Mouse (Mus musculus): Measurements from ENCODE around the gene Rnf187. TPM values are rescaled to one million over a fixed set of nuclear protein-coding genes. Genes with fewer than 3 reads are reported as not detected.

The Rnf187 gene
- total RNA-seq, 2 experiments from 2014 or later, result 160 to 172 TPM

DNA sequence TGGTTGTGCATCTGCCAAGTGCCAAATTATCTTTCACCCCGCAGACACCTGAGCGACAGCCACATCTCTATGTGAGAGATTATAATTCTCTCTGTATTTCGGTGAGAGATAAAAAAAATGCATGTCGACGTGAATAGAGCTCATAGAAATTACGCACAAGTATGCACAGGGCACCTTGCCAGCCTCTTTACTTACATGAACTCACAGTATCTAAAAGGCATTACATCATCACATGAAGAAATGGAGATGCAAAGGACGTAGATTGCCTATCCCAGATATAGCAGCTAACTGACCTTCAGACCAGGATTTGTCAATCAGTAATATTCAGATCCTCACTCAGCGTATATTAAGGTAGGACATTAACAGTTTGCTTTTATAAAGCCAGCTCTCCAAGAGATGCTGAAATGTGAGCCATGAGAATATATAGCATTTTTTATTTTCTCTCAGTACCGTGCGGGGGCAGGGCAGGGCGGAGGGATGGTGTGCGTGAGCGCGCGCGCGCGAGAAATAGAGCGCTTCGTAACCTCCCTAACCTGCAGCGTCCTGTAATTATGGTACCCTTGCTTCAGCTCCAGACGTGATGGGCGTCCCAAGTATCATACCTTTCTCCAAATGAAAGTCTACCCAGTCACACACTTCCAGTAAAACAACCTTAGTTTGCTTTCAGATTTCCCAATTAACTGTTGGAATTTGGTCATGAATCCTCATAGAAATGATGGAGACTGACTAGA, 9.2 kb upstream of the Rnf187 start:
- DNase-seq, result no peak

DNA sequence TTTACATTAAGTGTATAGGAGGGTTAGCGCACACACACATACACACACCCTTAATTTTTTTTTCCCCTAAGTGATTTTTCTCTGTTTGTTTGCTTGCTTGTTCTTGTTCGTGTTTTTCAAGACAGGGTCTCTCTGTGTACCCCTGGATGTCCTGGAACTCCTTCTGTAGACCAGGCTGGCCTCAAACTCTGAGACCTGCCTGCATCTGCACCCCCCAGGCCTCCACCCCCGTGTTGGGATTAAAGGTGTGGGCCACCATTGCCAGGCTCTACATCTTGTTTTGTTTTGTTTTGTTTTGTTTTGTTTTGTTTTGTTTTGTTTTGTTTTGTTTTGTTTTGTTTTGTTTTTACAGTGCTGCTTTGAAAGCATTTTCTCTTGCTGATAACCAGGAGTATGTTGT, 8.6 kb upstream of the Rnf187 start:
- no peak for DNase-seq

DNA sequence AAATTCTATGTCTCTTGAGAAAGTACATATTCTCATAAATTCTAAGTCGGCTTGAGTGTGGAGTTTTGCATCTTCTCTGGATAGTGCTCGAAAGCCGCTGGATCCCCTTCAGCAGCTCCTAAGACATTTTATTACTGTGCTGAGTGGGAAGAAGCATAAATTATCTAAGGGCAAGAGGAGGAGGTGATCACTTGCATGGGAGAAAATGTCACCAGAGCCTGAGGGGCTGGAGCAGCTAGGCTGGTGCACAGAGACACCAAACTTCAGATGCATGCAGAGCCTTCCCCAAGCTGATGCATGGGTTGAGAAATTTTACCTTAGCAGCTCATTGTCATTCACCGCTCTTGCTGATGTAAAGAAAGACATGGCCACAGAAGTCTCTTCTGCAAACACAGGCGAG, 5.4 kb upstream of the Rnf187 start:
- DNase-seq, result no peak

DNA sequence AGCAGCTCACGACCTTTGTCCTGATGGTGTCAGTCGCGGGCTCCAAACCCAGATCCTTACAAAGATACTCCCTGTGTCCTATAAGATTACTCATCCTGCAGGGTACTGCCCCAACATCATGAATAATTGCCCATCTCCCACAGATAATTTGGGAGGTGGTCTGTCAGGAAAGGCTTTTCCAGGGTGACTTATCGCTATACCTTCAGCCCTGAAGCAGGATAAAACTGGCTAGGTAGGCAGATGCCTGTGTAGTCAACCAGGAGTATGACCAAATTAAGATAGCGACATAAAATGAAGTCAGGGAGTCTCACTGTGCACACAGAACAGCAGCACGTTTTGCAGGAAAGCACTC, 348 bp upstream of the Rnf187 start:
- no peak for DNase-seq

DNA sequence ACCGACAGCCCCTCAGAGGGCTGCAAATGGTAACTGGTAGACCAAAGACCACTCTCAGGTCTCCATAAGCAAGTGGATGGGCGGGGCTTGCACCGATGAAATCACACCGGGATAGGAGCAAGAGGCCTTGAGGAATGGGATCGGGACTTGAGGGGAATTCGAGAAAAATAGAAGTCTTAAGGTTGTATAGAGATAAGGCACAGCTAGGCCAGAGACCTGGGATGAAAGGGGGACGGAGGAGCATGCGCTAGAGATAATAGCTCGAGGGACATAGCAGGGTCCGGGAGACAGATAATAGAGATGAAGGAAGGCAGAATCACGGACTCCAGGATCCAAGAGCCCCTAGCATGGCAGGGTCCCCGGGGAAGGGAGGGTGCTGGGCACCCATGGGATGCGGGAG, 807 bp downstream of the Rnf187 start:
- DNase-seq, result no peak

DNA sequence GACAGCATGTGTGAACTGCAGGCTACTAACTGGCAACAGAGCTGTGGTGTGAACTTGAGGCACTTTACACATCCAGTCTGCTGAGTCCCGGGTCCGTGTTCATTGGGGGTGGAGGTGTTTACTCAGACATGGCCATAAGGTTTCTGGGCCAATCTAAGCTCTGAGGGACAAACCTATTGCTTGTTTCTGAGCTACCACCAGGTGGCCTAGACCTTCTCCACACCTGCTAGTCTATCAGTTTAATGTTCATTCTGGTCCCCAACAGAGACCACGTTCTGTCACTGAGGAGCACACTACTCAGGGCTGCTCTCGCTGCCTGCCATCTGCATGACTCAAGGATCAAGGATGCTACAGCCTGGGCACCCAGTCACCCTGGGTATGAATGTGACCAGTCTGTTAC, 7.1 kb downstream of the Rnf187 start:
- DNase-seq, result no peak

DNA sequence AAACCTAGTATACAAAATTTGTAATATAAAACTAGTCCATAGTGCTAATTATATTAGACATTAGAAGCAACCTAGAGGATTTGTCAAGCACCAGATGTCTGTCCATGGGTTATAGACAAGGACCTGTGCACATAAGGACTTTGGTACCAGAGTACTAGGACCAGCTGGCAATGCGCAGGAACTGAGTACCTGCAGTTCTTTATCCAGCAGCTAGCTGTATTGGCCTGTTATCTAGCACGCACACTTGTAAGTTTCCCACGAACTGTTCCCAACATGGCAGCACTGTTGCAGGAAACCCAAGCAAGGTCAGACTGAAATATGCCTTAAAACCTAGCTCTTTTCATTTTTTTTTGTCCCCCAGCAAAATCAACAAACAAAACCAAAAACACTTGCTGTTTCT, 8.5 kb downstream of the Rnf187 start:
- DNase-seq, result no peak

DNA sequence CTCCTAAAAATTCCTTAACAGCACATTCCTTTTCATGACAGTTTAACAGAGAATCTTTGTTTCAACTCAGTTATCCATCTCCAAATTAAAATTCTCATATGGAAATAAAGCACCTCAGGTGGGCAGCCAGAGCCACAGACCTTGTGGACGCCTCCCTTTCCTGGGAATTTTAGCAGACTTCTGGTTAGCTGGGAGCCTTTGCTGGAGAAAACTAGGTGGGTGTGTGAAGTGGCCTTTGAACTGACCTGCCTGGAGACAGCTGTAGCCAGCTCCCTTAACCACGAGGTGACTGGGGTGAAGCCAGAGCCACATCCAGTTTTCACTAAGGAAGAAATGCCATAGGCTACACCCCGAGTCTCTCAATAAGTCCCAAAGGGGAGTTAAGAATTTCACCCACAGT, 9.1 kb downstream of the Rnf187 start:
- no peak for DNase-seq

DNA sequence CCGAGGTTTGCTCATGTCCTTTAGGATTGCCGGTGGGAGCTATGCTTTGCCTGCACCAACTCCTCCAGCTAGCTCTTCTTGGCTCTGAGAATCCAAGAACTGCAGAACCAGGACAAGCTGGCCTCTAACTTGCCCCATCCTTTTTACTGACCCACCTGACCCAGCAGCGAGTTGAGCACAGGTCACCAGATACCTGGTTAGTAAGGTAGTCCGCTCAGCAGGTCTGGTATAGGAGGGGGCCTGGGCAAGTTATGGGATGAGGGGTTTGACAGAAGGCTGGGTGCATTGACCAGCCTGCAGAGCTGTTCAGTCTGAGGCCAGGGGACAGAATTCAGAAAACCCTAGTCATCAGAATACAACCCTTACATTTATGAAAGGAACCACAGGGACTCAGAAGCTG, 9.7 kb downstream of the Rnf187 start:
- no peak for DNase-seq

DNA sequence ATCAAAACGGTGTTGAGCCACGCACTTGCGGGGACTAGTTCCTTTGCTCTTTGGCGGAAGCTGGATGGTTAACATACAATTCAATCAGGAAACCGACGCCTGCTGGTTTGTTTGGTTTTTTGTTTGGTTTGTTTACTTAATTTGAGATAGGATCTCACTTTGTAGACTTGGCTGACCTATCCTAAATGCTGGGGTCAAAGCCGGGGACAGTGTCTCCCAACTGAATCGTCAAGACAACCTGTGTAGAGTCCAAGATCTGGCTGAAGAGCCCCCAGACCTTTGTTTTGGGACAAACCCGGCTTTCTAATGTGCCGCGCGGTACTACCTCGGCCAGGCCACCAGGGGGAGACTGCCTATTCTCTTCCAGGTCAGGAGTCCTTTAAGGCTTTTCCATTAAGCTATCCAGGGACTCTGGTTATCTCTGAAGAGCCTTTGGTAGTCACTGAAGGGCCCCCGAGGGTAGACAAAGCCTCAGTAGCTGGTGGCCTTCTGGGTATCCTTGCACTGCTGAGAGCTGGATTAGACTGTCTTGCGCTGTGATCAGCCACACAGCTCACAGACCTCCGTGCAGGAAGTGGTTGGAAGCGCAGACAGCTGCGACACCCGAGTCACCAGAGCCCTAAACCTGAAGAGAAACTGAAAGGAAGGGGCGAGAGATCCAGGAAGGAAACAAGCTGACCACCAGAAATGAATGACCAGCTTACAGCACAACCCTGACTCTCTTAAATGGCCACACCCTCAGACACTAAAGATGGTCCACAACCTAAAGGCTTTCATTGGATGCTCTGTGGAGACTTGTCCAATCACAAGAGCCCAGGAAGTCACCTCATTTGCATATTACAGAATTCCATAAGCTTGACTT, 10.7 kb downstream of the Rnf187 start:
- peak; percentile 57 for DNase-seq

DNA sequence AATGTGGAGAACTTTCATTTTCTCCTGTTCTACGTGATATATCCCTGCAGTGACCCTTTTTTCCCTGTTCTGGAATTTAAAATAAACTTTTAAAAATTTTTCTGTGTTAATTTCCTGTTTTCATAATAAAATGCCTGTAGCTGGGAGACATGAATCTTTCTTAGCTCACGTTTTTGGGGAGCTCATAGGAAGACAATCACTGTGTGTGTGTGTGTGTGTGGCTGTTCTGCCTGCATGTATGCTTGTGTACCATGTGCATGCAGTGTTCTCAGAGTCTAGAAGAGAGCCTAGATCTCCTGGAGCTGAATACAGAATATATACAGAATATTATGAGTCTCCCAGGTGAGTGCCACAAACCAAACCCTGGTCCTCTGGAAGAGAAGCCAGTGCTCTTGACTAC, 11.7 kb downstream of the Rnf187 start:
- no peak for DNase-seq

DNA sequence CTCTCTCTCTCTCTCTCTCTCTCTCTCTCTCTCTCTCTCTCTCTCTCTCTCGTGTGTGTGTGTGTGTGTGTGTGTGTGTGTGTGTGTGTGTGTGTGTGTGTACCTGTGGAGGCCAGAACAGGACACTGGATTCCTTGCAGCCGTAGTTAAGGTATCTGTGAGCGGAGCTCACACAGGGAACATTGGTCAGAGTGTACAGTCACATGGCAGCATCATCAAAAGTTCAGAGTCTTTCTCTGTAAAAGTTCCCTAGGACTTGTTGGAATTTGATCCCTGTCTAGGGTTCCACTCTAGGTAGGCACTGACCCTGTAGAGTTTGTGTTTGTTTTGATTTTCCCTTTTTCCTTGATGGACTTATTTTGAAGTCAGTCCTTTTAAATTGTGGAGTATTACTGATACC, 12.1 kb downstream of the Rnf187 start:
- no peak for DNase-seq

DNA sequence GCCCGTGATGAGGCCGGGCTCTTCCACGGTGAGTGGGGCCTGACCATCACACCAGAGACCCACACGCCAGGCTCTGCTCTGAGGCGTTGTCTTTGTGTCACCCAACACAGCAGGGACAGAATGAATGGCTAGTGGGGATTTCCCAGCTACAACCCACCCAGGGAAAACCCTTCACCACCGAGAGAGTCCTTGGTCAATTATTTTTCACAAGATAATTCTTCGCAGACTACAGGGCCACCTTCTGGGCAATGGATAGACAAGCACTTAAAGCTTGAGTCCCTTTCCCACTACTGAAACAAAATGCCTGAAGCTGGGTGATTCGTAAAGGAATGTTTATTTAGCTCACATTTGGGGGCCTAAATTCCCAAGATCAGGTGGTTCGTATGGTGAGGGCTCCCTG, 16.3 kb downstream of the Rnf187 start:
- DNase-seq, result no peak

DNA sequence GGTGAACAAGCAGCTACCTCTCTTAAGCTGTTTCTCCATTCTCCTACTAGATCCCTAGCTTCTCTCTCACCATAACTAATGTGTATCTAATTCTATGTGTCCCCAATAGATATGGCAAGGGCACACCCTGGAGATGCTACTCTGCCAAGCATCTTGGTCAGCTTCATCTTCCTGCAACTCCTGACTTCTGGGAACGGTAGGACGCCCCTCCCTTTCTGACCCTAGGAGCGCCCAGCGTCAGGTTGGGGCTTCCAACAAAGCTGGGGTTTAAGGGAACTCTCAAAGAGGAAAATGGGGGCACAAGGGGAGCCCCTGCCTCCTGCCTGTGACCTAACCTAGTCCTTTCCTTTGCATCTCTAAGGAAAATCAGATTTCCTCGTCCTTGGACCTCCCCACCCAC, 20.0 kb downstream of the Rnf187 start:
- DNase-seq, result no peak

DNA sequence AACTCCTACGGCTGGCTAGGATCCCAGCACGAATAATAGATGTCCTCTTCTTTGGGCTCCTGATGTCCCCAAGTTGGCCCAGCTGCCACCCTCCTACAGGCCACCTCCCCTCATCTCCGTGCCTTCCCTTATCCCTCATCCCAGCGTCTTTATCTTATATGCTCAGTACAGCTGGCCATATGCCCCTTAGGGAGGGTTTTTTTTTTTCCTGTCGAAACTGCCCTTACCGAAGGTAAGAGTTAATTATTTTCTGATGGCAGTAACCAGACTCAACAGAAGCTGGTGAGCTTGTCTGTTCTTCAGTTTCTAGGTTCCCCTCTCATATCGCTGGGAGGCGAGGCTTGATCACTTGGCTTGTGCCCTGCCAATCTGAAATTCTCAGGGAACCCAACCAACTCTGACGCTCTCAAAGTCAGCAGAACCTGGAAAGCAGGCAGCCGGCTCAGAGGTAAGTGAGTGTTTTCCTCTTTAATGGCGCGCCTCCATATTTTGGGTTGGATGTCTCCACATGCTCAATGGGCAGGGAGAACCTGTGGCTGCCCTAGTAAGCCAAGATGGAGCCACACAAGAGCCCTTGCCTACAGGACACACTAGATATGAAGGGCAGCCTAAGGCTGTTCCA, 20.9 kb downstream of the Rnf187 start, which contains the start of gene Btnl10:
TSS of gene Btnl10 (plus strand) at position 164 of the 622 bp plus-strand sequence.
- no peak for DNase-seq

DNA sequence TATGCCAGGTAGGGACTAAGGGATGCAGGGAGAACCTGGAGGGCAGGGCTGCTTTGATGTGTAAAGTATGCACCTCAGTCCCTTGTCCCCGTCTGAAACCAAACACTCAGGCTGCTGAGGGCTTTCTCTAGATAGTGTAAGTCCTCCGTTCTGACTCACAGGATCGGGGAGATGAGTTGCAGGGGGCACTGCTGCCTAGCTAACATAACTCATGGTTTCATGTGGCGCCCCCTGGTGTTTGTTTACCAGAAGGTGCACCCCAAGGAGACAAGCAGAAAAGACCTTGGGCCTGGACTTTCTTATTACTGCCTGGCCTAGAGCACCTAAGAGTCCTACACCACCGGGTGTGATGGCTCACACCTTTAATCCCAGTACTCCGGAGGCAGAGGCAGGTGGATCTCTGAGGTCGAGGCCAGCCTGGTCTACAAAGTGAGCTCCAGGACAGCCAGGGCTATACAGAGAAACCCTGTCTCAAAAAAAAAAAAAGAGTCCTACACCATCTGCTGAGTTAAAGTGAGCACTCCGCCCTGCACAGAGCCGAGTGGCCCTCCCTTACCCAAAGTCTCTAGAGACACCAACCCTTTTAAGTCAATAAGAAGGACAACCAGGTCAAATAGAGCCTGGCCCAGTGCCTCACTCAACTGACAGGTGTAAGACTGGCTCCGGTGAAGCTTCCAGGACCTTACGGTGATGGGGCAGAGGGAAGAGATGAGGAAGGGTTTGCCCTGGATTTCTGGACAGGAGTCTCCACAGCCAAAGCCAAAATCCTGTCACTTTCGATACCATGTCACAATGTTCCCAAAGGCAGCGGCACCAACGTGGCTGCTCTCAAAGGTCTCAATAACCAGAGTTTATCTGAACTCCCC, 21.6 kb downstream of the Rnf187 start:
- peak; percentile 49 for DNase-seq

DNA sequence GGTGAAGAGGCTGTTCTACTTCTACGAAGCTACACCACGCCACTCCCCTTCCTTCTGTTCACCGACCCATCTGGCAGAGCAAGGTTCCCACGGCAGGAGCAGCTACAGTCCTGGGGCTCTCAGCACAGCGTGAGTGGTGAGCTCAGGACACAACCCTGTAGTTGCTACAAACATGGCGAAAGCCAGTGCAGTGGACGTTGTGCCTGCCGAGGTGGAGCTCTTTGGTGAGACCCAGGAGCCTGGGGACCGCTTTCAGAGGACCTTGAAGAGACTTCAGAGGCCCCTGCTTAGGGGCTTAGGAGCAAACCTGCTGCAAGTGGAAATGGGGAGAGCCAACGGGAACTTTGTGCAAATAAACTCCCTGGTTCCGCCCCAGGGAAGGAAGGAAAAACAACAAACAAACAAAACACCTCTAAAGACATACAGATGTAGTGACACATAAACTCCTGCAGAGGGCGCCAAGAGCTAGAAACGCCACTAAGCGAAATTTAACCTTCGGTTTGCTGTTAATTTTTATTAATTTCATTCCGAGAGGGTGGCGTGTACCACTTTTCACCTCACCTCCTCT, 24.2 kb downstream of the Rnf187 start:
- DNase-seq, result no peak

DNA sequence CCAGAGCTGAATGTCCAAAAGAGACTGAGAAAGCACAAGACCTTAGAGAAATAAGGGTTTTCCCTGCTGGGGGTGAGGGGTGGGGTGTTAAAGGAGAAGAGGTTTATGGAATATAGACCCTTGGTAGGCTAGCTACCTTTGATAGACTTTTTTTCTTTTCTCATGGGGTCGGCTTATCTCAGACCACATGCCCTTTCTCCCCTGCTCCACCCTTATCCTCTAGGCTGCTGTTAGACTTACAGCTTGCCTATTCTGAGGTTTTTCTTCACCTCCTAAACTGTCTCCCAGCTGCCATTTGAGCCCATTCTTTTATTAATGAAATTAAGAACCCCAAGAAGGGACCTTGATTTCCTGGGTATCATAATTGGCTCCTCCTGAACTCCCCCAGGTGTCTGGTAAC, 24.9 kb downstream of the Rnf187 start:
- no peak for DNase-seq

DNA sequence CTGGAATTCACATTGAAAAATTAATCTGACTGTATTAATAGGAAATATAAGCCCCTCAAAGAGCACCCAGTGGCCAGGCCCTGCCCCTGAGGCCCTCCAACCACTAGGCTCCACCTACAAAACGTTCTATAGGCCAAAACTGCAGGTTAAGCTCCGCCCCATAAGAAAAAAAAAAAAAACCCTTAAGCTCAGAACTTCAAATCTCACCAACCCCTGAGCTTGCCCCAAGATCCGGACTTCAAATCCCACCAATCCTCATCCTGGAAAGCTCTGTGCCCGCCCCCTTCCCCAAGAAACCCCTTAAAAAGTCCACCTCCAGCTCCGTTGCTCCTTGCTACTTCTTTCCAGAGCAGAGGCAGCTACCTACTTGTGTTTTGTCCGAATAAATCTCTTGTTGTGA, 33.9 kb downstream of the Rnf187 start:
- DNase-seq, result no peak

DNA sequence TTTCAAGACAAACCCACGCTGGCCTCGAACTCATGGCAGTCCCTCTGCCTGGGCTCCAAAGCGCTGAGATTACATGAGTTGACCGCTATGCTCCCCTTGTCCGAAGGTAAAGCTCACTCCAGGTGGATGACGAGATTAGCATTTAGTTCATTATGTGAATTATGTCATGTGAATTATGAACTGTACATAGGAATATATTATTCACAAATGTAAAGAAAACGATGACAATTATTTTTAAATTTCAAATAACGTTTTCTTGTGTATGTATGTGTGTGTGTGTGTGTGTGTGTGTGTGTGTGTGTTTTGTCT, 34.4 kb downstream of the Rnf187 start:
- no peak for DNase-seq

DNA sequence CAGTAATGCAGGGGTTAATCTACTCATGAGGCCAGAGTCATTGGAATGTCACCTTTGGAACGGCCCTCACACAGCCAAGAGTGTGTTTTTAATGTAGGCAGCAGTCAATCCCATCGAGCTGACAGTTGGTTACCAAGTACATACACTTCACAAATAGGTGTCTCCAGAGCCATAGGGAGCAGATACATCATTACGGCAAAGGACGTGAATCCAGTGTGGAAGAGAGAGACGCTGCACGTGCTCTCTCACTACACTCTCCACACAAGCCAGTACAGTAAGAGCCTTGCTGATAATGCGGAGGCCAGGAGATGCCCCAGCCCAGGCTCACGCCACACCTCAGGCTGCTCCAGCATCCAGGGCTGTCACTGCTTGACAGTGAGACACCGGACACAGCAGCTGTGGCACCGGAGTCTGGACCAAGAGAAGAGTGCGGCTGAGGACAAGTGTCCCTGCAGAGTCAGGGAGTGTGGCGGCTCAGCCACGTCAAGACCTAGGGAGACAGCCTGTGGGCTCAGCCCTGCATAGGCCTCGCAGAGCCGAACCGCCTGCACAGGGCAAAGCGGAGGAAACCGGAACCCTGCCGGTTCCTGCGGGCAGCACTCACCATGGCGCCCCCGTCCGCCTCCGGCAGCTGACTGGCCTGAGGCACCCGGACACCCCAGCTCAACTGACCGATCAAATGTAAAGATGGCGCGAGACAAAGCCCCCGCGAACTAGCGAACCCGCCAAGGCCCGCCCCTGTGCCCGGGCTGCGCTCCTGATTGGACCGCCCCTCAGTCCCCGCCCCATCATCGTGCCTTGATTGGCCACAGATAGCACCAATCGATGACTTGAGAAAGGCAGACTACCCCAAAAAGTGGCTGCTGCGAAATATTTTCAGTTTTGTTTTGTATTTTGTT, 35.0 kb downstream of the Rnf187 start, which contains the start of gene Zfp39:
TSS of gene Zfp39 (minus strand) at position 715 of the 899 bp plus-strand sequence.
- peak; percentile 97 for DNase-seq

Measured in gastrocnemius, postnatal 10 days (tissue).